31 mouse cellular contexts compared by ENCODE assay signal in the genomic region with DNA sequence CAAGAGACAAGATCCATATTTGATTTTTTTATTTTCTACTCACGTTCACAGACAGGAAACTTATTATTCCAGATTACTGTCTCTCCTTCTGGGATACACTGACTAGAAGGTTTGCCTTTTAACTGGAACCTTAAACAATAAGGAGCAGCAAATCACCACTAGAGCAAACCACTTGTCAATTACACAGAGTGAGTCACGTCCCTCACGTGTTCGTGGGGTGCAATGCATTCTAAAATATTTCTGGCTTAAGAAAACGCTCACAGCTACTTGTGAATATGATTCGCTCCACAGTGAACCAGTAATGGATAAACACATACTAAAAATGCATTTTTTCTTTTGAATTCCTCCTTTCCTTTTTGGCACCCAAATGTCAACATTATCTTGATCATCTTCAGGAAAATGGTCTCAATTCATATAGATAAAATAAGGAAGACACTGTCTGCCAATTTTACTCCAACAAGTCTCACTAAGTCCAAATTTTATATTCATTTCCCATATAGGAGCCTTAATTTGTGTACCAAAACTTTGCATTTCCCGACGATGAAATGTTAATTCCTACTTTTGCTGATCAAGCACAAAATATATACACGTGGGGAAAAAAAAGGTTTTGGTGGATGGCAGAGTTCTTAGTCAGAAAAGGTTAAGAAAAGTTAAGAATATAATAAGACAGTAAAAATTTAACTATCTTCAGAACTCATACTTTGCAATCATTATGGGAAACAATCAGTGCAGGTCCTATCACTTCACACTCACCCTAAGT. TPM values are rescaled to one million over a fixed set of nuclear protein-coding genes. Genes with fewer than 3 reads are reported as not detected.
DNase-seq lines count a peak whose midpoint lies in the region; ATAC-seq and TF ChIP-seq lines count a peak whose summit lies in the region.
"Had no signal": no experiment of that assay in that cellular context is flagged by ENCODE, and none has a peak within 500 bp of the region (broad histone marks: within the 10 kb centered on the region; RNA-seq: fewer than 3 reads in every experiment).

No protein-coding gene starts in this region.

- no peak overlapping the region for H3K4me3 ChIP-seq in ES-E14 (ENCODE audit: insufficient read depth in 1 of 2, low read depth in 1 of 2, low read length in 2 of 2, poor library complexity in 1 of 2, severe bottlenecking in 1 of 2)
- no peak overlapping the region for H3K4me3 ChIP-seq in heart, embryonic 12.5 days
- H3K4me3 ChIP-seq in heart, embryonic 11.5 days (ENCODE audit: low read depth, low read length): no peak overlapping the region
- H3K4me3 ChIP-seq: embryonic facial prominence, embryonic 10.5 days; embryonic facial prominence, embryonic 13.5 days; erythroblast, embryonic 14.5 days; forebrain, embryonic 10.5 days; forebrain, embryonic 13.5 days; heart, embryonic 13.5 days had no signal

- H3K4me1 ChIP-seq in ES-E14 (ENCODE audit: control insufficient read depth in 2 of 2, insufficient read depth in 2 of 2, low read length in 2 of 2, poor library complexity in 1 of 2): no peaks in the 10 kb centered on the region
- H3K4me1 ChIP-seq in heart, embryonic 12.5 days (replicated peaks): no peaks in the 10 kb centered on the region
- H3K4me1 ChIP-seq in heart, embryonic 11.5 days (ENCODE audit: control insufficient read depth, insufficient read depth, low read length): no peaks in the 10 kb centered on the region
- H3K4me1 ChIP-seq: embryonic facial prominence, embryonic 10.5 days; embryonic facial prominence, embryonic 13.5 days; forebrain, embryonic 10.5 days; forebrain, embryonic 13.5 days; heart, embryonic 13.5 days had no signal

- 79% methylated on average over 9 of the region's 9 CpGs for WGBS in heart, embryonic 12.5 days
- 80% methylated on average over 9 of the region's 9 CpGs for WGBS in heart, embryonic 11.5 days (ENCODE audit: insufficient replicate concordance)

- no peaks in the 10 kb centered on the region for H3K9me3 ChIP-seq in ES-E14 (ENCODE audit: control insufficient read depth, insufficient read depth, low read depth, low read length)
- no peaks in the 10 kb centered on the region for H3K9me3 ChIP-seq in heart, embryonic 12.5 days (replicated peaks)
- H3K9me3 ChIP-seq in heart, embryonic 11.5 days (replicated peaks; ENCODE audit: control insufficient read depth, low read length): no peaks in the 10 kb centered on the region
- H3K9me3 ChIP-seq: embryonic facial prominence, embryonic 10.5 days; embryonic facial prominence, embryonic 13.5 days; forebrain, embryonic 10.5 days; forebrain, embryonic 13.5 days; heart, embryonic 13.5 days had no signal

- H3K4me2 ChIP-seq in heart, embryonic 12.5 days: no peak overlapping the region
- no peak overlapping the region for H3K4me2 ChIP-seq in heart, embryonic 11.5 days
- H3K4me2 ChIP-seq: embryonic facial prominence, embryonic 13.5 days; forebrain, embryonic 13.5 days; heart, embryonic 13.5 days; hindbrain, embryonic 14.5 days had no signal

- H3K9ac ChIP-seq in ES-E14 (ENCODE audit: insufficient read depth, low read depth, low read length, poor library complexity, severe bottlenecking): no peak overlapping the region
- no peak overlapping the region for H3K9ac ChIP-seq in heart, embryonic 12.5 days
- no peak overlapping the region for H3K9ac ChIP-seq in heart, embryonic 11.5 days (ENCODE audit: low read depth, low read length)
- H3K9ac ChIP-seq: embryonic facial prominence, embryonic 13.5 days; forebrain, embryonic 13.5 days; heart, embryonic 13.5 days; hindbrain, embryonic 14.5 days had no signal

- DNase-seq in 416B (ENCODE audit: low read depth) (peak; percentile 10), ES-E14 (ENCODE audit: low read depth, low spot score) (no peak)
- DNase-seq in brain, adult 2 months (ENCODE audit: low read depth, low spot score): peak; percentile 2
- no peak for DNase-seq in left cerebral cortex, postnatal 14 days (ENCODE audit: low spot score in 2 of 2)
- no peak for DNase-seq in gastrocnemius, postnatal 4 days (ENCODE audit: low spot score in 2 of 2)
- DNase-seq: adrenal gland, adult 2 months; adrenal gland, postnatal 14 days; cerebellum, adult 11-12 months; cerebellum, adult 8-10 months; cerebellum, postnatal 10 days; cerebellum, postnatal 36 days; embryo, embryonic 11 days; gastrocnemius, postnatal 10 days; gastrocnemius, postnatal 36 days; heart, adult 11 months; heart, postnatal 14 days; heart, postnatal 4 days had no signal

- H3K27me3 ChIP-seq in heart, embryonic 12.5 days (replicated peaks): no peaks in the 10 kb centered on the region
- H3K27me3 ChIP-seq in heart, embryonic 11.5 days (ENCODE audit: control insufficient read depth, insufficient read depth, low read length): no peaks in the 10 kb centered on the region
- H3K27me3 ChIP-seq: embryonic facial prominence, embryonic 13.5 days; forebrain, embryonic 13.5 days; heart, embryonic 13.5 days had no signal

- ATAC-seq in heart, embryonic 12.5 days (ENCODE audit: insufficient number of reproducible peaks, low FRiP score): no peak
- no peak for ATAC-seq in heart, embryonic 11.5 days (replicated peaks; ENCODE audit: insufficient number of reproducible peaks, low FRiP score, low TSS enrichment)
- ATAC-seq: forebrain, embryonic 13.5 days; forebrain, embryonic 16.5 days; hindbrain, postnatal 0 days; inflammation-experienced regulatory T-cells, adult 6 months; intestine, embryonic 16.5 days had no signal

- in situ Hi-C loops in ES-E14 (cut with MboI; ENCODE audit: low sequenced_read_pairs in 2 of 2, unreplicated experiment in 2 of 2): no loop called here

- no peak overlapping the region for H3K27ac ChIP-seq in ES-E14 (ENCODE audit: insufficient read depth, low read depth, low read length, poor library complexity, severe bottlenecking)
- H3K27ac ChIP-seq in heart, embryonic 12.5 days (ENCODE audit: poor library complexity, severe bottlenecking): no peak overlapping the region
- no peak overlapping the region for H3K27ac ChIP-seq in heart, embryonic 11.5 days (ENCODE audit: low read depth, low read length)
- H3K27ac ChIP-seq: embryonic facial prominence, embryonic 10.5 days; embryonic facial prominence, embryonic 13.5 days; forebrain, embryonic 10.5 days; forebrain, embryonic 13.5 days; heart, embryonic 13.5 days; hindbrain, embryonic 14.5 days; hindbrain, postnatal 0 days had no signal

- H3K36me3 ChIP-seq in ES-E14 (ENCODE audit: control insufficient read depth, insufficient read depth, low read length, poor library complexity, severe bottlenecking): no peaks in the 10 kb centered on the region
- no peaks in the 10 kb centered on the region for H3K36me3 ChIP-seq in heart, embryonic 12.5 days
- no peaks in the 10 kb centered on the region for H3K36me3 ChIP-seq in heart, embryonic 11.5 days (ENCODE audit: control insufficient read depth, insufficient read depth, low read length)
- H3K36me3 ChIP-seq: embryonic facial prominence, embryonic 10.5 days; embryonic facial prominence, embryonic 13.5 days; forebrain, embryonic 10.5 days; heart, embryonic 13.5 days had no signal

- intact Hi-C loops in left cerebral cortex, postnatal 14 days (cut with DNase I): no loop called here

TF ChIP-seq in ES-E14, 5 proteins besides CTCF, POLR2A, EP300 and RAD21:
- peak; percentile 50; the same call in 1 of the 2 replicates for TF ChIP-seq MAFK (IDR thresholded peaks at IDR 0.05; ENCODE audit: insufficient read depth, low read depth, low read length)
- no peak for TF ChIP-seq HCFC1 (IDR thresholded peaks at IDR 0.05; ENCODE audit: borderline replicate concordance, insufficient read depth, low read length)

RNA-seq across cellular contexts. Expression of a gene that starts 11.3 kb away (rescaled TPM):
- total RNA-seq in ES-E14 (2012; rRNA removed): 0.31 and 0.37 TPM in 2 replicates
- 1 to 10 TPM in 1 of 2 experiments, under 1 TPM in 1; 0.22 to 1.6 TPM for total RNA-seq in left cerebral cortex, postnatal 14 days (2021)
- polyA plus RNA-seq in heart, embryonic 12.5 days (2016; fragmentation: Nextera tagmentation; extraction: Ambion mirVana): 0.15 and 0.50 TPM in 2 replicates
- 0.09 and 0.25 TPM in 2 replicates for polyA plus RNA-seq in heart, embryonic 11.5 days (2014; fragmentation: Nextera tagmentation; extraction: Ambion mirVana)
- not detected for total RNA-seq in gastrocnemius, postnatal 4 days (2021)
- total RNA-seq: gastrocnemius, adult 18-20 months; gastrocnemius, postnatal 10 days; gastrocnemius, postnatal 36 days; heart, postnatal 4 days had no signal
- polyA plus RNA-seq: adrenal gland, adult 2 months; erythroblast, embryonic 14.5 days had no signal

RNA-seq across cellular contexts. Expression of a gene that starts 33.8 kb away (rescaled TPM):
- 69.3 and 72.3 TPM in 2 replicates for total RNA-seq in ES-E14 (2012; rRNA removed)
- total RNA-seq in left cerebral cortex, postnatal 14 days (2021): 10 to 100 TPM; 34.7 to 35.5 TPM
- 52.9 and 54.4 TPM in 2 replicates for polyA plus RNA-seq in heart, embryonic 12.5 days (2016; fragmentation: Nextera tagmentation; extraction: Ambion mirVana)
- polyA plus RNA-seq in heart, embryonic 11.5 days (2014; fragmentation: Nextera tagmentation; extraction: Ambion mirVana): 57.1 and 63.6 TPM in 2 replicates
- 10 to 100 TPM; 44.7 to 50.4 TPM for total RNA-seq in gastrocnemius, postnatal 4 days (2021)

Comparison
In these comparisons a context has a peak if more than half of its experiments do, and no peak if none do; other contexts are left out.
1. DNase-seq: peak in 416B (single experiment) and brain, adult 2 months (single experiment); none in ES-E14 (single experiment), left cerebral cortex, postnatal 14 days (0 of 2) and gastrocnemius, postnatal 4 days (0 of 2).